13 mouse cellular contexts compared by ENCODE assay signal in genomic region chr3:29200601-29201000, GRCm38 (mm10).
A peak's percentile ranks its signal among the peaks of the same experiment; 100 is the strongest.
DNase-seq lines count a peak whose midpoint lies in the region; ATAC-seq and TF ChIP-seq lines count a peak whose summit lies in the region.
"Had no signal": no experiment of that assay in that cellular context is flagged by ENCODE, and none has a peak within 500 bp of the region (broad histone marks: within the 10 kb centered on the region; RNA-seq: fewer than 3 reads in every experiment).

No protein-coding gene starts in this region.

- TF ChIP-seq CTCF in kidney, postnatal 0 days (IDR thresholded peaks at IDR 0.05; ENCODE audit: low read depth), result no peak

- no peaks in the 10 kb centered on the region for H3K27me3 ChIP-seq in kidney, postnatal 0 days (ENCODE audit: insufficient read depth, low read length)
- H3K27me3 ChIP-seq: kidney, embryonic 15.5 days had no signal

- no peaks in the 10 kb centered on the region for H3K4me1 ChIP-seq in kidney, postnatal 0 days (replicated peaks; ENCODE audit: insufficient read depth, low read length)
- H3K4me1 ChIP-seq: kidney, embryonic 15.5 days had no signal

- H3K9ac ChIP-seq in kidney, postnatal 0 days (ENCODE audit: low read depth, low read length), result no peak overlapping the region
- H3K9ac ChIP-seq: kidney, embryonic 15.5 days; liver, postnatal 0 days had no signal

- no peak overlapping the region for H3K27ac ChIP-seq in kidney, postnatal 0 days
- H3K27ac ChIP-seq: kidney, embryonic 15.5 days had no signal

- WGBS in kidney, postnatal 0 days, result 49% methylated on average over 8 of the region's 8 CpGs

- H3K4me2 ChIP-seq in kidney, postnatal 0 days (ENCODE audit: low read length), result no peak overlapping the region
- H3K4me2 ChIP-seq: kidney, embryonic 15.5 days had no signal

- ATAC-seq in kidney, postnatal 0 days (replicated peaks; ENCODE audit: low FRiP score, low read depth), result no peak
- ATAC-seq: liver, postnatal 0 days had no signal

- no peaks in the 10 kb centered on the region for H3K36me3 ChIP-seq in kidney, postnatal 0 days (ENCODE audit: insufficient read depth, low read length)
- H3K36me3 ChIP-seq: kidney, embryonic 15.5 days had no signal

- H3K9me3 ChIP-seq in kidney, postnatal 0 days (replicated peaks; ENCODE audit: low read length), result no peaks in the 10 kb centered on the region
- H3K9me3 ChIP-seq: kidney, embryonic 15.5 days had no signal

- H3K4me3 ChIP-seq in kidney, postnatal 0 days (replicated peaks; ENCODE audit: low read depth, low read length), result no peak overlapping the region
- H3K4me3 ChIP-seq: kidney, embryonic 15.5 days had no signal

- peak; percentile 57 to 78 for DNase-seq in cerebellum, postnatal 10 days
- DNase-seq in cerebellum, postnatal 36 days, result no peak
- peak; percentile 4 for DNase-seq in kidney, postnatal 0 days (ENCODE audit: low spot score)
- DNase-seq in kidney, postnatal 25 days, result no peak
- peak; percentile 43 to 53 for DNase-seq in right cerebral cortex, postnatal 10 days (ENCODE audit: low spot score in 2 of 2)
- DNase-seq in right cerebral cortex, postnatal 25 days, result no peak
- DNase-seq in urinary bladder, adult 2 months (ENCODE audit: low spot score), result no peak
- no peak for DNase-seq in cerebellum, adult 8-10 months
- DNase-seq: adrenal gland, adult 2 months; heart, adult 11 months; heart, postnatal 36 days; liver, postnatal 0 days had no signal

Comparison
In these comparisons a context has a peak if more than half of its experiments do, and no peak if none do; other contexts are left out.
1. DNase-seq: peak in cerebellum, postnatal 10 days (2 of 2), kidney, postnatal 0 days (single experiment) and right cerebral cortex, postnatal 10 days (2 of 2); none in cerebellum, postnatal 36 days (0 of 2), kidney, postnatal 25 days (0 of 2), right cerebral cortex, postnatal 25 days (single experiment), urinary bladder, adult 2 months (single experiment) and cerebellum, adult 8-10 months (single experiment).